Mouse (Mus musculus): ENCODE results near the gene Igfbp5. TPM values are rescaled to one million over a fixed set of nuclear protein-coding genes. Genes with fewer than 3 reads are reported as not detected.

Igfbp5 gene
- total and polyA plus RNA-seq, 2 experiments from 2014 or later = 55.4 to 147 TPM

DNA sequence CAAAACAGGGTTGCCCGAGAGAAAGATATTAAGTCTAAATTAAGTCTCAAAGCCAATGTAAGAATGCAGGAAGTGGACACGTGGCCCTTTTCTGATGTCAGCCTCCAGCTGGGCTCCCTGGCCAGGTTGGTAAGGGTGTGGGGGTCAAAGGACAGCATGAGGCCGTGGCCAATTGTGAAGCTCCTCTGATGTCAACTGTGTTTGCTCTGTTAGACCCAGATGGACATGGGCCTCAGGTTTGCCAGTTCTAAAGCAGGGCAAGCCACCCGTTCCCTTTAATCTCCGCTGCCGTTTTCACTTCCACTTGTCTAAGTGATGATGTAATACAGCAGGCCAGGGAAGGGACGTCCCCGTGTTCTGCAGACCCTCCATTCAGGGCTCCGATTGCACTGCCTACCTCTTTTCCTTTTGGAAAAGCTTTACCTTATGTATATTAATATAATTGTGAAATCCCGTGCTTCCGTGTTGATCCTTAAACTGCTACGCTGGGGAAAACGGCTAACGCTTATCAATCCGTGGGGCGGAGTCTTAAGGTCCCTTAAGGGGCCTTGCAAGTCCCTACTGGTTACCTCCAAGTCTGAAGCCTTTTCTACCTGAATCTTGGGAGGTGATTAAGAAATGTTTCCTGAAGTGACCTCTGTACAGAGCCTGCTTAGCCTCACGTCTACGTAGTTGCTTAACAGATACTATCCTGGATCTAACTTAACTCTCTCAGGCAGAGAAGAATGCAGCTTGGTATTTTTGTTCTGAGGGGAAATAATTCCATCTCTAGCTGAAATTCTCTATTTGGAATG, 31.8 kb downstream of the Igfbp5 start:
- Histone ChIP-seq H3K27ac (ENCODE audit: low read depth) (no peak overlapping the region), H3K27me3 (ENCODE audit: control insufficient read depth, insufficient read depth, low read length) (no peaks in the 10 kb centered on the region), H3K9ac (replicated peaks; ENCODE audit: low read depth, low read length) (no peak overlapping the region), H3K4me2 (ENCODE audit: low read depth, low read length) (no peak overlapping the region), H3K9me3 (replicated peaks; ENCODE audit: control insufficient read depth, low read length) (no peaks in the 10 kb centered on the region), H3K4me3 (ENCODE audit: low read depth, low read length) (no peak overlapping the region), H3K36me3 (replicated peaks; ENCODE audit: control insufficient read depth, insufficient read depth, low read length) (no peaks in the 10 kb centered on the region), H3K4me1 (ENCODE audit: control insufficient read depth, insufficient read depth) (peaks cover 15% of the 10 kb centered on the region)
- WGBS = 66% methylated on average over 18 of the region's 18 CpGs
- DNase-seq (ENCODE audit: low spot score) = no peak
- TF ChIP-seq CTCF (IDR thresholded peaks at IDR 0.05; ENCODE audit: low read depth) = no peak
- no peak for TF ChIP-seq EP300 (IDR thresholded peaks at IDR 0.05; ENCODE audit: low read depth)
- ATAC-seq (ENCODE audit: insufficient read depth, low read depth) = no peak

DNA sequence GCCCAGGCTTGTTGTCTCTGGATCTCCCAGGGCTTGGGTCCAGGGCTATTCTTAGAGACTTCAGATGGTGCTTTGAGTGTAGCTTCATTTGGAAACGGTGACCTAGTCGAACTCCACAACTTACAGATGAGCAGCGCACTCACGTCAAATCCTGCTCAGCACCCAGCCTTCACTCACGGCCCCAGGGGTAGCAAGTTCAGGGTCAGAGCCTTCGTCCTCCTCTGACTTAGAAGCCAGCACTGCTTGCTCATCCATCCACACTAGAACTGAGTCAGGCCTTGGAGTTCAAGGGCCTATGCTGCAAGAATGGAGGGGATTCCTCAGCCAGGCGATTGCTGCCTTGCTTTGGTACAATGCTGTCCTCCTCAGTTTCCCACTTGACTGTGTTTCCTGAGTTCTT, 34.9 kb downstream of the Igfbp5 start:
- Histone ChIP-seq H3K4me1 (ENCODE audit: control insufficient read depth, insufficient read depth) (peaks cover 15% of the 10 kb centered on the region), H3K9ac (replicated peaks; ENCODE audit: low read depth, low read length) (no peak overlapping the region), H3K27me3 (ENCODE audit: control insufficient read depth, insufficient read depth, low read length) (no peaks in the 10 kb centered on the region), H3K4me3 (ENCODE audit: low read depth, low read length) (no peak overlapping the region), H3K36me3 (replicated peaks; ENCODE audit: control insufficient read depth, insufficient read depth, low read length) (no peaks in the 10 kb centered on the region), H3K9me3 (replicated peaks; ENCODE audit: control insufficient read depth, low read length) (no peaks in the 10 kb centered on the region), H3K27ac (ENCODE audit: low read depth) (no peak overlapping the region), H3K4me2 (ENCODE audit: low read depth, low read length) (no peak overlapping the region)
- ATAC-seq (ENCODE audit: insufficient read depth, low read depth) = no peak
- no peak for DNase-seq (ENCODE audit: low spot score)
- TF ChIP-seq CTCF (IDR thresholded peaks at IDR 0.05; ENCODE audit: low read depth) = no peak
- no peak for TF ChIP-seq EP300 (IDR thresholded peaks at IDR 0.05; ENCODE audit: low read depth)
- WGBS = 52% methylated on average over 7 of the region's 7 CpGs

DNA sequence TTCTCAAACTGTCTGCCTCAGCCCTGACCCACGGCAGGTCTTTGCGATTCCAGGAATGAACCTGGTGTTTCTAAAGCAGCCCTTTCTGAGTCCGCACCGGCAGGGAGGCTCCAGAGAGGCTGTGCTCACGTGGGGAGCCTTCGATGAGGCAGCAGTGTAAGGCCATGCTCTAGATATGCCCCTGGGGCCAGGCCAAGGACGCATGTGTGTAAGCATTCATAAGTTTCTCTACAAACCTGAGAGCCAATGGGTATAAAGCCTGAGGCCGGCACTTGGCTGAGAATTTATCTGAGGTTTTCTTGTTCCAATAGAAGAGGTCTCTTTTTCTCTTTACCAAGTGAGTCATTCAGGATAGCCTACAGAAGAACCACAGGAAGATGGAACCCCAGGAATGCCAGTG, 35.3 kb downstream of the Igfbp5 start:
- 37% methylated on average over 8 of the region's 8 CpGs for WGBS

DNA sequence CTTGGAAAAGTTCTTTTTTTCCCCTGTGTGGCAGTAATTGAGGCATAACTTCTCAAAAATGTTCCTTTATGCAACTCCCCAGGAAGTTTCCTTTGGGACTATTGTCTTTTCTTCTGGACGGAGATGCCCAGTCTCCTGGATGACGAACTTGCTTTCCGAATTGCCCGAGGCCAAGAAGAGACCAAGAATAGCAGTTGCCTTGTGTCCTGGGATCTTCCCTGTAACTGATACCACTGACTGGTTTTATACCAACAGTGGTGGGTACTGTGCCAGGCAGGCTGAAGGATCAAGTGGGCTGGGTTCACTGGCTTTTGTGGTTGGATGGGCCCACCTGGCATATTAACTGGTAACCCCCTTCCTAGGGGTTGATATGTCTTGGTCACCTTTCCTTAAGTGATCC, 41.1 kb downstream of the Igfbp5 start:
- no peaks in the 10 kb centered on the region for H3K9me3 ChIP-seq (replicated peaks; ENCODE audit: control insufficient read depth, low read length)
- H3K27me3 ChIP-seq (ENCODE audit: control insufficient read depth, insufficient read depth, low read length) = no peaks in the 10 kb centered on the region
- TF ChIP-seq CTCF (IDR thresholded peaks at IDR 0.05; ENCODE audit: low read depth) (no peak), EP300 (IDR thresholded peaks at IDR 0.05; ENCODE audit: low read depth) (no peak)
- DNase-seq (ENCODE audit: low spot score) (no peak), ATAC-seq (ENCODE audit: insufficient read depth, low read depth) (no peak)
- H3K4me1 ChIP-seq (ENCODE audit: control insufficient read depth, insufficient read depth) = 0 out of 2 replicates have a peak, but pooled peaks cover 4% of the 10 kb centered on the region
- 72% methylated on average over 4 of the region's 4 CpGs for WGBS
- no peak overlapping the region for H3K4me3 ChIP-seq (ENCODE audit: low read depth, low read length)
- H3K9ac ChIP-seq (replicated peaks; ENCODE audit: low read depth, low read length) = no peak overlapping the region
- H3K4me2 ChIP-seq (ENCODE audit: low read depth, low read length) = no peak overlapping the region
- H3K36me3 ChIP-seq (replicated peaks; ENCODE audit: control insufficient read depth, insufficient read depth, low read length) = no peaks in the 10 kb centered on the region
- H3K27ac ChIP-seq (ENCODE audit: low read depth) = no peak overlapping the region

More for the DNA sequence above, 35.3 kb downstream of the Igfbp5 start:
- H3K27ac ChIP-seq (ENCODE audit: low read depth) = no peak overlapping the region
- H3K9ac ChIP-seq (replicated peaks; ENCODE audit: low read depth, low read length) = no peak overlapping the region
- H3K9me3 ChIP-seq (replicated peaks; ENCODE audit: control insufficient read depth, low read length) = no peaks in the 10 kb centered on the region
- DNase-seq (ENCODE audit: low spot score) = peak; percentile 16
- no peak for TF ChIP-seq EP300 (IDR thresholded peaks at IDR 0.05; ENCODE audit: low read depth)
- no peak for TF ChIP-seq CTCF (IDR thresholded peaks at IDR 0.05; ENCODE audit: low read depth)
- H3K4me1 ChIP-seq (ENCODE audit: control insufficient read depth, insufficient read depth) = peaks cover 15% of the 10 kb centered on the region
- no peak overlapping the region for H3K4me2 ChIP-seq (ENCODE audit: low read depth, low read length)
- H3K4me3 ChIP-seq (ENCODE audit: low read depth, low read length) = no peak overlapping the region
- H3K36me3 ChIP-seq (replicated peaks; ENCODE audit: control insufficient read depth, insufficient read depth, low read length) = no peaks in the 10 kb centered on the region
- peak; percentile 49; the same call in 1 of the 2 replicates for ATAC-seq (ENCODE audit: insufficient read depth, low read depth)
- H3K27me3 ChIP-seq (ENCODE audit: control insufficient read depth, insufficient read depth, low read length) = no peaks in the 10 kb centered on the region

DNA sequence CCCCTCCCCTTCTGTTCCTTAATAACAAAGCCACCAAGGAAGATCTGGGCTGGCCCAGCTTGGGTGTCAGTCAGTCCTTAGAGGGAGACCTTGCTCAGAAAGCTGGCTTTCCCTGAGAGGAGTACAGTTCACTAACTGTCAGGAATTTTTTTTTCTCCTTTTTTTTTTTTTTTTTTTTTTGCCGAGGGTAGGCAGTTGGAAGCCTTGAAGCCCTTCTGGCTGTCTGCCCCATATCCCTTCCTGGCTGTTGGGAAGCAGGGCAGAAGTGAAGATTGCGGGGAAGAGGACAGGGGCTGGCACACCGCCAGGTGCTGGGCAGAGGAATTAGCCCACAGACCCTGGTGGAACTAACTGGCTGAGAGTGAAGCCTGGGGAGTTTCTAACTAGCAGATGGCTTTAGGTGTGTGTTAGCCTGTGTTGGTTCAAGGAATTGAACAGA, 42.0 kb downstream of the Igfbp5 start:
- Histone ChIP-seq H3K27ac (ENCODE audit: low read depth) (no peak overlapping the region), H3K4me2 (ENCODE audit: low read depth, low read length) (no peak overlapping the region), H3K9ac (replicated peaks; ENCODE audit: low read depth, low read length) (no peak overlapping the region; the same call in 1 of the 2 replicates), H3K9me3 (replicated peaks; ENCODE audit: control insufficient read depth, low read length) (no peaks in the 10 kb centered on the region), H3K4me1 (ENCODE audit: control insufficient read depth, insufficient read depth) (0 out of 2 replicates have a peak, but pooled peaks cover 4% of the 10 kb centered on the region), H3K27me3 (ENCODE audit: control insufficient read depth, insufficient read depth, low read length) (0 out of 2 replicates have a peak, but pooled peaks cover 2% of the 10 kb centered on the region), H3K36me3 (replicated peaks; ENCODE audit: control insufficient read depth, insufficient read depth, low read length) (no peaks in the 10 kb centered on the region), H3K4me3 (ENCODE audit: low read depth, low read length) (no peak overlapping the region)
- DNase-seq (ENCODE audit: low spot score) = no peak
- TF ChIP-seq EP300 (IDR thresholded peaks at IDR 0.05; ENCODE audit: low read depth) (no peak), CTCF (IDR thresholded peaks at IDR 0.05; ENCODE audit: low read depth) (no peak)
- ATAC-seq (ENCODE audit: insufficient read depth, low read depth) = no peak
- WGBS = 24% methylated on average over 3 of the region's 3 CpGs

Measured in heart, postnatal 0 days (tissue).